Mouse (Mus musculus): ENCODE results near the gene Scml2. TPM values are rescaled to one million over a fixed set of nuclear protein-coding genes. Genes with fewer than 3 reads are reported as not detected.
"Not testable (repeated sequence)": the region's sequence is repeated elsewhere in the genome, so short reads cannot be mapped to it uniquely, and the experiment has no call there.

The Scml2 gene
- total RNA-seq (2021) (under 1 TPM; 0.61 to 0.90 TPM), polyA plus RNA-seq (2012; rRNA removed) (0.19 and 0.28 TPM in 2 replicates)
- long read RNA-seq, result 0 reads

- not testable (repeated sequence) for DNase-seq
Observed at GRCm38 (mm10) chrX:161116893-161117292, at the start of gene Scml2. TSS of gene Scml2 (plus strand) at chrX:161117193.

GRCm38 (mm10) chrX:161075576-161075975 is 41.4 kb upstream of the Scml2 start:
- DNase-seq, result not testable (repeated sequence)

DNA sequence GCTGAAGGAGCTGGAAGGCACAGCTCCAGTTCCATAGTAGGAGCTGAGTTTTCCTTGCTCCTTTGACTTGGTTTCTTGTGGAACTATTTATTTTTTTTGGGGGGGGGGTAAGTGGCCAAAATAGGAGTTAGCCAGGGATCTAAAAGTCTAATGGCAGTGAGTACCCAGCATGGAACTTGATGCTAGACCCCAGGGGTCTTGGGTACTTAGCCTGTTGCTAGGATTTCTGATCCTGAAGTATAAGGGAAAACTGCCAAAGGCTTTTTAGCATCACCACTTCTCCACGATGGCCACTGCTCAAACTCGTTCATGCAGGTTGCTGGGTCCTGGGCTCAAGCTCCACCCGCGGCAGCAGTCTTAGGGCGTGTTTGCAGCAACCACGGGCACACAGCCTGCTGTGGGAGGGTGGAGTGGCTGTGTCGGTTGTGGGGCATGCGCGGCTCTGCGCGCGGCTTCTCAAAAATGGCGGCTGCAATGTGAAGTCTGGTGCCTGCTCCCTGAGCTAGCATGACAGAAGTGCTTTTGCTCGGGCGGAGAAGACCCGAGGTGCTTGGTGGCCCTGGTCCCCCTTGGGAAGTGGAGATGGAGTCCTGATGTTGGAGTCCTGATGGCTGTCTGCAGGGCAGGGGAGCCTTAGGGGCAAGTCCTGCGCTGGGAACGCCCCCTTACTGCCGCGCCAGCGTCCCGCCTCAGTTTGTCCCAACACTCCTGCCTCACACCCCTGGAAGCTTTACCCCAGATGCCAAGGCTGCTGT is 45.5 kb downstream of the Scml2 start:
- peak; percentile 63 for DNase-seq

- DNase-seq, result no peak
Observed at GRCm38 (mm10) chrX:161163069-161163416, 46.0 kb downstream of the Scml2 start.

DNA sequence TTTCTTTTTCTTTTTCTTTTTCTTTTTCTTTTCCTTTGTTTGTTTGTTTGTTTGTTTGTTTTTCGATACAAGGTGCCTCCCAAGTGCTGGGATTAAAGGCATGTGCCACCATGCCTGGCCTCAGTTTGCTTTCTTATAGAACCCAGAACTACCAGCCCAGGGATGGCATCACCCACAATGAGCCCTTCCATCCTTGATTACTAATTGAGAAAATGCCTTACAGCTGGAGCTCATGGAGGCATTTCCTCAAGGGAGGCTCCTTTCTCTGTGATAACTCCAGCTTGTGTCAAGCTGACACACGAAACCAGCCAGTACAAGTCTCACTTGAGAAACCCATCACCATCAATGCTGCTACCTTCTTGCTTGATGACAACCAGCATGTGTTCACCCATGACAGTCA is 170.2 kb downstream of the Scml2 start, which contains the start of gene Gm15262:
Gene Gm15262, plus strand, starts transcription at position 301 of the 400 bp plus-strand sequence.
- not testable (repeated sequence) for DNase-seq

Other genes starting within 250 kb of the Scml2 start
- under 1 TPM; 0.31 to 0.40 TPM for gene Gja6, start 210.1 kb upstream of the Scml2 start, total RNA-seq (2021)
- not detected in 2 replicates for gene Gja6, start 210.1 kb upstream of the Scml2 start, polyA plus RNA-seq (2012; rRNA removed)
- 10 to 100 TPM; 14.5 to 19.0 TPM for gene Cdkl5, start 122.5 kb upstream of the Scml2 start, total RNA-seq (2021)
- gene Cdkl5, start 122.5 kb upstream of the Scml2 start, polyA plus RNA-seq (2012; rRNA removed), result 0.62 and 1.1 TPM in 2 replicates
- gene Gm15262, start 170.3 kb downstream of the Scml2 start, total RNA-seq (2021), result not detected
- not detected in 2 replicates for gene Gm15262, start 170.3 kb downstream of the Scml2 start, polyA plus RNA-seq (2012; rRNA removed)

Data from adrenal gland, adult 2 months (tissue).